Mouse (Mus musculus) Patski (cell line): ENCODE measurements around the gene Atg4c. TPM values are rescaled to one million over a fixed set of nuclear protein-coding genes. Genes with fewer than 3 reads are reported as not detected.

ENCODE experiments used
- ATAC-seq: fragments of 100-300 bp; one replicate; pipeline ENCODE4 v1.8.0; 2021
- CTCF ChIA-PET: fragments of 350-600 bp; sonication (Branson Sonifier 250); formaldehyde crosslinking; loops from one replicate; lab custom pipeline; 2022; ENCODE audit warnings: inconsistent platforms; lab: Charles Lee
- POLR2A ChIA-PET: fragments of 350-600 bp; sonication (Branson Sonifier 250); formaldehyde crosslinking; loops from one replicate; lab custom pipeline; 2022; ENCODE audit warnings: antibody characterized with exemption, inconsistent platforms; lab: Charles Lee
- DNase-seq: peaks from one replicate; pipeline ENCODE4 v3.0.0-alpha.2; 2011; ENCODE audit warnings: low read depth, low spot score
- H3K27me3 ChIP-seq: fragments of 371-371 bp; one replicate; pipeline ENCODE4 v1.5.1; 2021
- CTCF ChIP-seq: fragments of 100-300 bp; IDR thresholded peaks from one replicate; pipeline ENCODE4 v1.5.1; 2021
- in situ Hi-C: fragments of 300-500 bp; cut with MboI; formaldehyde crosslinking; loops from 3 replicates; pipeline ENCODE4 v1.11.1; 2018; ENCODE audit warnings: low pct_unique_long_range_greater_than_20kb, mixed read lengths
- polyA plus RNA-seq: library from polyadenylated mRNA; unstranded; gene quantifications from one replicate; pipeline ENCODE4 v1.2.3, GENCODE M21; 2021

Atg4c gene
- polyA plus RNA-seq, 1 experiment from 2014 or later, result 10.9 TPM

DNA sequence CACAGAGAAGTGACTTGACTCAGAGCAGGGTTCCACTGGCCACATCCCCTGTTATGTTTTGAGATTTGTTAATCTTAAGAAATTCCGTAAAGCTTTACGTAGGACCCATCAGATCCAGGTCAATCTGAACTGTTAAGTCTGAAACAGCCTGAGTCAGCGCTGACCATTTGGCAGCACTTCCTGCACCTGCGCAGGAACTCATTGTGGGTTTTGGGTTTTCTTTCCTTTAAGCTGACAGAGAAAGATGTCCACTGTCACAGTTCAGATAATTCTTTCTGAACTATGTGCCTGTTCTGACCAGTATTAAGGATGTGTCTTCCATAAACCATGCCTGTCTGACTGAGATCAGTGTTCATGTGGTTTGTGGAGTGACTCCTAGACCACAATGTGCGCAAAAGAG is 24.9 kb upstream of the Atg4c start:
- in situ Hi-C loops, result no loop called here
- ATAC-seq (no peak), DNase-seq (no peak)
- CTCF ChIA-PET, result no interaction called here
- TF ChIP-seq CTCF, result no peak
- POLR2A ChIA-PET, result no interaction called here
- no peaks in the 10 kb centered on the region for H3K27me3 ChIP-seq

DNA sequence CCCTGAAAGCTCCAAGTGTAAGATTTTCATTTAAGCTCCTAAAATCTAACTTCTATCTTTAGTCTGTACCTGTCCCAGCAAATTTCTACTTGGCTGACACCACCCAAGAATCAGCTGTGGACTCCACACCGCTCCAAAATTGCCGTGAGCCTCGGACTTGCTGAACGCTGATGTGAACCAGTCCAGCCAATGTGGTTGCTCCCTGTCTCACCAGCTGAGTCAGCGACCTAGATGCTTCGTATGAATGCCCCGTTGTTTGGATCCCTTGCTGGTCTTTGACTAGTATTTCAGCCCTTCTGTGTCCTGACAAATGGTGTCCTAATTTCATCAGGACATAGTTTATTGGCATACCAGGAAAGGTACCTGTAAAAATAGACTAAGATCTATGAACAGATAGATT is 19.5 kb upstream of the Atg4c start:
- CTCF ChIA-PET, result interaction anchor here (0.9 kb wide), 1 partner anchor 85 kb away, joined by 4 read pairs; no protein-coding TSS in a partner anchor

DNA sequence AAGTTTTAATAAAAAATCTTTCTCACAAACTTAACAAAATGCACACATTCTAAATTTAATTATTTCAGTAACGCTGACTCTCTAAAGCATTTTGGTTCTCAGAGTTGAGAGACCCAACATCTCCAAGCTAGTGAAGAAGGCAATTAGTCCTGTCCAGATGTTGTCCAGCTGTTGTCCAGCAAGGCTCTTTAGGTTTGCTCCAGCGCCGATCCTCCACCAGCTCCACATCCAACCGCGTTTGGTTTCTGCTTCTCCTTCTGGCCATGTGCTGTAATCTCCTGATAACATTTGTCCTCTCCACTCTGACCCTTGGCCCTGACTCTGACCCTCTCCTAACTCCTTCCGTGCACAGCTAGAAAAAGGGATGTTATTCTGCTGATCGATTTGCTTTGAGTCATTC is 16.9 kb upstream of the Atg4c start:
- ATAC-seq (no peak), DNase-seq (no peak)
- in situ Hi-C loops, result loop anchor here (25.0 kb wide), 1 partner anchor 440 kb away; the partner anchor contains the start of gene L1td1
- ChIA-PET POLR2A (no interaction called here), CTCF (no interaction called here)
- no peaks in the 10 kb centered on the region for H3K27me3 ChIP-seq
- TF ChIP-seq CTCF, result no peak

More for the DNA sequence above, 19.5 kb upstream of the Atg4c start:
- POLR2A ChIA-PET, result no interaction called here
- DNase-seq (no peak), ATAC-seq (no peak)
- H3K27me3 ChIP-seq, result no peaks in the 10 kb centered on the region
- in situ Hi-C loops, result no loop called here
- no peak for TF ChIP-seq CTCF

DNA sequence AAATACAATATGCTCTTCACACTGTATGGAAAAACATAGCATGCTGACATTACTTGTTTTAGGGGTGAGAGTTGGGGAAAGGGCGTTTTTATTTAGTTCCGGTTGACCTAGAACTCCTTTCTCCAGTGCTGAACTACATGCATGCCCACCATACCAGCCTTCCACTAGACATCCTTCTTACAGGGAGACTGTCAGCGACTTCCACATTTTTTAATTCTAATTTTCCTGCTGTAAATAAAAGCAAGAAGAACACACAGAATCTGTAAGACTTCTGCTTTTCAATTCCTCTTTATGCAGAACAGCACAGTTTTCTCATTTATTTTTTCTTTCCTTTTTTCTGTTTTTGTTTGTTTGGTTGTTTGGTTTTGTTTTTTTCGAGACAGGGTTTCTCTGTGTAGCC is 16.5 kb upstream of the Atg4c start:
- POLR2A ChIA-PET, result no interaction called here

DNA sequence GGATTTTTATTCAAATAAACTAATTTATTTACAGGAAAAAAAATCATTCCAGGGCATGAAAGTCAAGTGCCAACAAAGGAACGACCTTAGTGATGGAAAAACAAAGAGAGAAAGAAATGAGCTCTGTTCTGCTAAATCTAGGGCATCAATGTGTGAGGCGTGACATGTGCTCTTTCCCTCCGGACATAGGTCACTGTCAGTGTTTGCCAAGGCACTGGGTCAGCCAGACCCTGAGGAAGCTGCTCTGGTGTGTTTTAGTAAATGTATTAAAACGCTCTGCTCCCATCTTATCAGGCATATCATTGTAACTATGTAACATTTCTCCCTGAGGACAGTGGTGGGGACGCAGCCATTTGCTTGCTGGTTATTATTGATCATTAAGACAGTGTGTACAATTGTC is 14.9 kb upstream of the Atg4c start:
- no peaks in the 10 kb centered on the region for H3K27me3 ChIP-seq
- ATAC-seq (no peak), DNase-seq (no peak)
- ChIA-PET POLR2A (no interaction called here), CTCF (no interaction called here)
- TF ChIP-seq CTCF, result no peak
- in situ Hi-C loops, result loop anchor here (25.0 kb wide), 1 partner anchor 442 kb away; the partner anchor contains the start of gene L1td1

More for the DNA sequence above, 16.5 kb upstream of the Atg4c start:
- DNase-seq (no peak), ATAC-seq (no peak)
- no peak for TF ChIP-seq CTCF
- no peaks in the 10 kb centered on the region for H3K27me3 ChIP-seq
- in situ Hi-C loops, result loop anchor here (25.0 kb wide), 1 partner anchor 440 kb away; the partner anchor contains the start of gene L1td1
- CTCF ChIA-PET, result no interaction called here

DNA sequence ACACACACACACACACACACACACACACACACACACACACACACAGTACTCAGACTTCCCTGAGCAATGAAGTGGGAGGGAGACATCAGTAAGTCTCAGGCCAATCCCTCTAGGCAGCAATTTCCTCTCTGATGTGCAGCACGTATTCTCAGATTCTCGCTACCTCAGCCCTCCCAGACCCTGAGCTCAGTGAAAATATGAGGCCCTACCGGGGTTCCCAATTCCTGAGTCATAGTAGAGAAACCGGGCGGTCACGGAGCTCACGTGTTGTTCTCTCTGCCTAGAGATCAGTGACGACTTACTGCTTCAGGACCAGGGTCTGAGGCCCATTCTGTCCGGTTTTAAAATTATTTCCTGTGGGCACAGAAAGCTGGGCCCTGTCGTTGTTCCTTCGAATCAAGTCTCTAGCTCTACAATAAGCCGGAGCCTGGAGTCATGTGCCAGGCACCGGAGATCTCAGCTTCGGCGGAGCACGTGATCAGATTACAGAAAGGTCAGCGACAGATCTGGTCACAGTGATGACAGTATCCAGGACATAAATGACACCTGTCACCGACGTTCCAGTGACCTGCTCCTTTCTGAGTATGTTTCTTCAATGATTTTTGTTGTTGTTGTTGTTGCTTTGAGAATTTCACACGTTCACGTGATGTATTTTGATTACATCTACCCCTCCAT is 14.2 kb upstream of the Atg4c start:
- in situ Hi-C loops, result loop anchor here (10.0 to 25.0 kb wide), 2 partner anchors 225 to 442 kb away; partner anchors contain the start of gene L1td1
- ATAC-seq (no peak), DNase-seq (no peak)
- ChIA-PET CTCF (no interaction called here), POLR2A (no interaction called here)
- no peak for TF ChIP-seq CTCF
- no peaks in the 10 kb centered on the region for H3K27me3 ChIP-seq

DNA sequence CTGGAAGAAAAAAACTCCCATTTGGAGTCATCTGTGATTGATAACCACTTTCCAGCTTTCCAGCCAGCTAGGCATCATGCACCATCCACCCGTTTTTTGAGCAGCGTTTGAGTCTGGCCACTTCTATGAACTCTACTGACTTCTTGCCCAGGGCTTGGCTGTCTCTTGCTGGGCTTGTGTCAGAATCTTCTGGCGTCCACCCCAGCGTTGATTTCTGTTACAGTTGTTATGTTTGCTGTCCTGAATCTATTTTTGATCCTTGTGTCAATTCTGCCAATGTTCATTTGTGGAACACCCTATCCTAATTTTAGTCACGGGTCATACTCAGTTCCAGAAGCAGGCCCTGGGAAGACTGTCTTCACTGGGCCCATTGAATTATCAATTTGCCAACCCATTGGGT is 12.8 kb upstream of the Atg4c start:
- ChIA-PET CTCF (interaction anchor here (1.2 to 2.1 kb wide), 2 partner anchors 9 to 16 kb away, joined by 4 to 8 read pairs; no protein-coding TSS in a partner anchor), POLR2A (no interaction called here)
- in situ Hi-C loops, result loop anchor here (10.0 to 25.0 kb wide), 2 partner anchors 226 to 444 kb away; partner anchors contain the start of gene L1td1
- no peak for TF ChIP-seq CTCF
- no peaks in the 10 kb centered on the region for H3K27me3 ChIP-seq
- no peak for ATAC-seq
- DNase-seq, result no peak

DNA sequence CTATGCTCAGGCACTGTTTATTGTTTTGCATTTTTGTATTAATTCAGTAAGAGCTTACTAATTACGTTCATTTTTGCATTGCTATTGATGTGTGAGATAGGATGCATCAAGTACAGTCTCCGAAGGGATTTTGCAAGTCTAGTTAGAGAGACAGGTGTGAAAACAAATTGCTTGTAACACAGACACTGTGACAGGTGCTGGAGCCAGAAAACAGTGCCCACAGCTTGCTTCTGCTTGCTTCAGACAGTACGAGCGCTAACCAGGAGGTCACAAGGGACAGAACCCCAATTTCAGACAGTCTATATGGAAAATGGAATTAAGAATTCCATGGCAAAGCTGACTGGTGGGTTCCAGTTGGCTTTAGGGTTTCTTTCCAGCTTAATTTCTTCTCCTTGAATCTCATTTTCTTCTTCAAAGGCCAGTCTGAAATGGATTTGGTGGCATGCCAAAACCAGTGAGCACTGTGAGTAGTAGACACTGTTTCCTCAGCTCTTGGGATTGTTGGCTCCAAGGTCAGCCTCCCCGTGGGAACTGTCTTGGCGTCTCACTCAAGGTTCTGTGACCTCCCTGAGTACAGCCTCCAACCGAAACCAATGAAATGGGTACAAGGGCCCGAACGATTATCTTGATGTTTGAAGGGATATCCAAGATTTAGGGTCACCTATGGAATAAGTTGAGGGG is 11.9 kb upstream of the Atg4c start:
- CTCF ChIA-PET, result interaction anchor here (0.7 to 2.1 kb wide), 5 partner anchors 10 to 174 kb away, joined by 3 to 8 read pairs (median 4); no protein-coding TSS in a partner anchor
- in situ Hi-C loops, result loop anchor here (10.0 to 25.0 kb wide), 2 partner anchors 227 to 445 kb away; partner anchors contain the start of gene L1td1
- TF ChIP-seq CTCF, result no peak
- no peaks in the 10 kb centered on the region for H3K27me3 ChIP-seq
- ATAC-seq (no peak), DNase-seq (no peak)
- POLR2A ChIA-PET, result no interaction called here

DNA sequence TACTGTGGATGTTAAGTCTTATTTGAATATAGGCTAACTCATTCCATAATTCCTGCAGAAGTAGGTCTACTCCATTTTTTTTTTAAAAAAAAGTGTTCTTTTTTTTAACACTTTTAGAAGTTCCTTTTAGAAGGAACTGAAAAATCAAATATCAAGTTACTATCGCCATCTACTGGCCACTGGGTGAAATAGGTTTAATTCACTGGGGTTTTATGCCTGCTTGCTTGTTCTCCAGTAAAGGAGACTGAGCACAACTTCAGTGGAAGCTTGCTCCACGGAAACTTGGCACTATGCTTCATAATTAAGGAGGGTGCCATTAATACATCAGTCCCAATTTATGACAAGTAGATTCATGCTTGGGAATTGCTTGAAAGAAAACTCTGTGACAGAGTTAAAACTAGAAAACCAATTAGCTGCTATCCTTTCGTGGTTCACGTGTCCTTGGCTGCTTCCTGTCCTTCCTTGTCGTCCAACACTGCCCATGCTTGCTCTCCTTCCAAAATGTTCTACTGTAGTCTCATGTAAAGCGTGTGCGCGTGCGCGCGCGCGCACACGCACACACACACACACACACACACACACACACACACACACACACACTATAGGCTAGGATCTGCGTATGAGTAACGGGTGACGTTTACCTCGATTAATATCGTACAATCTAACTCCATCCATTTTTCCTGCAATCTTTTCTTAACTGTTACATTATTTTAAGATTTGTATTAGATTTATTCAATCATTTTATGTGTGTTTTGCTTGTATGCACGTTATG is 10.9 kb upstream of the Atg4c start:
- DNase-seq (no peak), ATAC-seq (no peak)
- CTCF ChIA-PET, result interaction anchor here (0.7 to 2.1 kb wide), 6 partner anchors 11 to 175 kb away, joined by 3 to 8 read pairs (median 4); no protein-coding TSS in a partner anchor
- POLR2A ChIA-PET, result no interaction called here
- TF ChIP-seq CTCF, result peak; percentile 46
- in situ Hi-C loops, result loop anchor here (10.0 to 25.0 kb wide), 2 partner anchors 228 to 446 kb away; partner anchors contain the start of gene L1td1
- H3K27me3 ChIP-seq, result no peaks in the 10 kb centered on the region

DNA sequence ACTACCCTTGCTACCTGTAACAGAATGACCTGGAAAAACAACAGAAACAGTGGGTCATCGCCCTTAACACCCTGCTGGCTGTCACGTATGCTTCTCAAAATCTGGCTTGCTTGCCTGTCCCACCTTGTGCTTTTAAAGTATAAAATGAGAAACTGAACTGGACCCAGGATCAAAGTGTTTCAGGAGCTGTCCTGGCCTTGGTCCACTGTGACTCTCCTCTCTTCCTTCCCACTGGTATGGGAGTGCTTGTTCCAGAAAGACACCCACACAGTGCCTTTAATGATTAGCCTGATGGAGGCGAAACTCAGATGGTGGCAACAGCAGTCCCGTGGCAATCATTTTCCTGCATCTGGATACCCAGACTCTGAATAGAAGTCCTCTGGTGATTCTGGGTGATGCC is 9.1 kb upstream of the Atg4c start:
- DNase-seq, result no peak
- no peaks in the 10 kb centered on the region for H3K27me3 ChIP-seq
- TF ChIP-seq CTCF, result no peak
- in situ Hi-C loops, result loop anchor here (10.0 to 25.0 kb wide), 2 partner anchors 230 to 447 kb away; partner anchors contain the start of gene L1td1
- ChIA-PET POLR2A (no interaction called here), CTCF (no interaction called here)
- no peak for ATAC-seq
